Mouse (Mus musculus) left cerebral cortex, postnatal 25 days (tissue): ENCODE measurements around the gene Aldh1l1. TPM values are rescaled to one million over a fixed set of nuclear protein-coding genes. Genes with fewer than 3 reads are reported as not detected.

Source experiments
- DNase-seq, 2 experiments: peaks; one replicate each; pipeline ENCODE4 v3.0.0; 2022; ENCODE audit warnings: low spot score in 2 of 2, mixed read lengths in 1 of 2
- intact Hi-C: fragments of 180-260 bp; cut with DNase I; formaldehyde crosslinking; loops from one replicate; pipeline ENCODE4 v1.15.1; 2025
- total RNA-seq, 2 experiments: library from RNA; stranded (reverse); gene quantifications; 2 replicates each; pipeline ENCODE4 v1.2.3; 2021

The Aldh1l1 gene
- total RNA-seq, 2 experiments from 2014 or later: 63.5 to 65.8 TPM

DNA sequence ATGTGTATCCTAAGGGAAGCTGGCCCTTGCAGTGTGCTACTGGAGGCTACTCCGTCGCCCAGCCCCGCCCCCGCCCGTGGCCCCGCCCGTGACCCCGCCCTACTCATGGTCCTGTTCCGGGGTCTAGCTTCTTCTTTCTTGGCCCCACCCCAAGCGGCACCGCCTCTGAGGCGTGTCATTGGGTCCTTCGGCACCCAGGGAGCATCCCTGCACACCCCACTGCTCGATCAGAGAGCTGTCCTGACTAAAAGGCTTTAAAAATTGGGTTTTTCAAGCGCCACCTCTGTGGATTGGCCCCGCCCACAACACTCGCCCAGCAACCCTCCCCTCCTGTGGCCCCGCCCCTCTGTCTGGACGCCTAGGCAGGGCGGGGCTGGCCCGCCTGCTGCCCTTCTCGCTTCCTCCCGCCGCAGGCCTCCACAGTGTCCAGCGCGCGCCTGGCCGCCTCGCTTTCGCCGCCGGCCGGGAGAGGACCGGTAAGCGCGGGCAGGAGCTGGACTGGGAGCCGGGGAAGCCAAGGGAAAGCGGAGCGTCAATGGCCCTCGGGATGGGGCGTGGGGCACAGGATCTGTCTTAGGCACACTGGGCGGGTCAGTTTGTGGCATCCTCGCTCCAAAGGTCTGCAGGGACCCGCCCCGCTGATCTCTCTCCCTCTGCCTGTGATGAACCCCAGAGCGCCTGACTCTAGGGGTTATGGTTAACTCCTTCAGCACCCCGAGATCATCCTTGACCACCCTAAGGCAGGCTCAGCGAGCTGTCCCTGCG is 118.5 kb downstream of the Aldh1l1 start, which contains the start of gene Slc41a3:
Gene Slc41a3, plus strand, starts transcription at position 193 of the 765 bp plus-strand sequence.
- intact Hi-C loops: loop anchor here (5.0 to 10.0 kb wide), 2 partner anchors 123 to 510 kb away; partner anchors contain the start of gene Nup210

GRCm38 (mm10) chr6:90605298-90605665 is 119.1 kb downstream of the Aldh1l1 start:
- peak in 1 of 2 experiments; percentile 8 for DNase-seq
- intact Hi-C loops: loop anchor here (5.0 to 10.0 kb wide), 2 partner anchors 122 to 510 kb away; partner anchors contain the start of gene Nup210

More for the DNA sequence above, 118.5 kb downstream of the Aldh1l1 start, which contains the start of gene Slc41a3:
- DNase-seq: peak; percentile 80 to 87

DNA sequence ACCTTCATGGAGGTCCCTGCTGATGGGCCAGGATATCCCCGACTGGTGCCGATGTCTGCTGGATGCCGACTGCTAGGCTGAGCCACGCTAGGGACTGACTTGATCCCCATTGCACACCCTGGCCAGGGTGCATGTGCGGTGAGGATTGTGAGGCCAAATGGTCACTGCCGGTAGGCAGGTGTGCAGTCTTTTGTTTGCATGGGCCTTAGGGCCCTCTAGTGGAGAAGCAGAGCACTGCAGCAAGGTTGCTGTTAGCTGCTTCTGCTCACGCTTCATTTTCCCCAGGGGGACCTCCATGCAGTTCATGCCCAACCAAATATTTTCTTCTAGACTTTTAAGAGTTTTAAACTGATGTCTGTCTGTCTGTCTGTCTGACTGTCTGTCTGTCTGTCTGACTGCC is 120.3 kb downstream of the Aldh1l1 start:
- intact Hi-C loops: loop anchor here (5.0 to 10.0 kb wide), 2 partner anchors 121 to 508 kb away; partner anchors contain the start of gene Nup210
- peak; percentile 48 to 63 for DNase-seq

DNA sequence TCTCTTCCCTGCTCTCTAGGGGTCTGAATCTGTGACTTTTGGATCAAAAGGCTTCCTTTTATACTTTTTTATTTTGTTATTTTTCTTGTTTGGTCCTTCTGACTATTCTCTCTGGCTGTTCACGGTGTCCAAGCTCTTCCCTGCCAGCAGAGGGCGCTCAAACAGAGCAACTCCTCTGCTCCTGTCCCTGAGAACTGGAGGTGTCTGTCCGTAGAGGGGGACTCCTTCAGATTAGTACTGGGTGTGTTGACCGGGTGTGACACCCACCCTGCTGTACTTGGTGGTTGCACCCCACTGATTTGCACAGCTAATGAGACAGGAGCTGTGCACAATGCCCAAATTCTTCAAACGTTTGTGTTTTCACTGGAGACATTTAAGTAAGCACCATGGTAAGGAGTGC is 121.0 kb downstream of the Aldh1l1 start:
- intact Hi-C loops: loop anchor here (5.0 to 10.0 kb wide), 2 partner anchors 120 to 508 kb away; partner anchors contain the start of gene Nup210
- peak; percentile 53 to 59 for DNase-seq

- intact Hi-C loops: loop anchor here (5.0 to 10.0 kb wide), 2 partner anchors 119 to 507 kb away; partner anchors contain the start of gene Nup210
- no peak for DNase-seq
Measured at GRCm38 (mm10) chr6:90608186-90608585, 122.0 kb downstream of the Aldh1l1 start.

- no peak for DNase-seq
- intact Hi-C loops: no loop called here
Measured at GRCm38 (mm10) chr6:90610248-90610647, 124.0 kb downstream of the Aldh1l1 start.

- intact Hi-C loops: no loop called here
- no peak for DNase-seq
Measured at GRCm38 (mm10) chr6:90613277-90613676, 127.0 kb downstream of the Aldh1l1 start.

- no peak for DNase-seq
- intact Hi-C loops: no loop called here
Measured at GRCm38 (mm10) chr6:90615362-90615761, 129.1 kb downstream of the Aldh1l1 start.

DNA sequence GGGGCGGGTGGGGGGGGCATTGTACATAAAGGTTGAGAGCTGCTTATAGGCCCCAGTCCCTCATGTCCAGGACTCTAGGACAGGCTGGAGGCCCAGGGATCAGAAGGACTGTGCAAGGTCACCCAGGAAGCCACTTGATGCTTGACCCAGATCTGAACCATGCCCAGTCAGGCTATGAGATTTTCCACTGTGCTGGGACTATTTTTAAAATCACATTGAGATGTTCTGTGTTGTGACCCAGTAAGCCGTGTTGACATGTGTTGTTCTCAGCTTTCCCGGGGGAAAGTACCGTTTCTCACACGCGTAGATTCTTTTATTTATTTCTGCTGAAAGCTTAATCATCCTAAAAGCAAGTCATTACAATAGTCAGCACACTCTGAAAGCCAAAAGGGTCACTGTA is 129.8 kb downstream of the Aldh1l1 start:
- intact Hi-C loops: no loop called here
- no peak for DNase-seq

DNA sequence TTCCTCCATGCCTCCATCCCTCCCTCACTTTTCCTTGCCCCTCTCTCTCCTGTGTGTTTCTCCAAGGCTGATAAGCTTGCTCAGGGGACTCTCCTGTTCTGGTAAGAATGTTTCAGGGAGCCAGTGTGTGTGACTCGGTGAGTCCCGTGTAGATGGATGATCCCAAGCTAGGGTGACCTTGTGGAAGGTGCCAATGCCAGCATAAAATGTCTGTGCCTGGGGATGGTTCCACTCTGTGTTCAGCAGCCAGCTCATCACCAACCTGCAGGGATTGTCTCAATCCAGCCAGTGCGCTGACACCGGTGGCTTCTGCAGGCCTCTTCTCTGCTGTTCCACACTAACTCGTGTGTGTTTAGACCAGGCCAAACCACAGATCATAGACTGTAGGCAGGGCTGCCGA is 130.3 kb downstream of the Aldh1l1 start:
- intact Hi-C loops: no loop called here
- DNase-seq: no peak

- DNase-seq: no peak
- intact Hi-C loops: no loop called here
Measured at GRCm38 (mm10) chr6:90618274-90618673, 132.0 kb downstream of the Aldh1l1 start.

- peak in 1 of 2 experiments; percentile 5 for DNase-seq
- intact Hi-C loops: no loop called here
Measured at GRCm38 (mm10) chr6:90618821-90619636, 132.8 kb downstream of the Aldh1l1 start.

GRCm38 (mm10) chr6:90619936-90620335 is 133.7 kb downstream of the Aldh1l1 start:
- DNase-seq: no peak
- intact Hi-C loops: no loop called here

- intact Hi-C loops: no loop called here
- DNase-seq: no peak
Measured at GRCm38 (mm10) chr6:90620791-90621583, 134.8 kb downstream of the Aldh1l1 start.

DNA sequence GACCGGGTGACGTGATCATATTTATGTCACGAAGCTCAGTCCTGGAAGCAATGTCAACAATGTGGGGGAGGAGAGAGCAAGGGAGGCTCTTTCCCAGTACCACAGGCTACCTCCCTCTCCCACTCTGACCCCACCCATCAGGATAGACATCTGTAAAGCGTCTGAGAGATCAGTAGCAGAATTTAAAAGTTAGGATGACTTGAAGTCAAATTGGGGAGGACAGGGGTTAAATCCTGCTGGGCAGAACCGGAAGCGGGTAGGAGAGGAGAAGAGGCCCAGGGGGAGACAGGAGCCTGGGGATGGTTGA is 135.3 kb downstream of the Aldh1l1 start:
- DNase-seq: no peak
- intact Hi-C loops: no loop called here

- intact Hi-C loops: no loop called here
- peak in 1 of 2 experiments; percentile 9 for DNase-seq
Measured at GRCm38 (mm10) chr6:90622758-90623455, 136.7 kb downstream of the Aldh1l1 start.

DNA sequence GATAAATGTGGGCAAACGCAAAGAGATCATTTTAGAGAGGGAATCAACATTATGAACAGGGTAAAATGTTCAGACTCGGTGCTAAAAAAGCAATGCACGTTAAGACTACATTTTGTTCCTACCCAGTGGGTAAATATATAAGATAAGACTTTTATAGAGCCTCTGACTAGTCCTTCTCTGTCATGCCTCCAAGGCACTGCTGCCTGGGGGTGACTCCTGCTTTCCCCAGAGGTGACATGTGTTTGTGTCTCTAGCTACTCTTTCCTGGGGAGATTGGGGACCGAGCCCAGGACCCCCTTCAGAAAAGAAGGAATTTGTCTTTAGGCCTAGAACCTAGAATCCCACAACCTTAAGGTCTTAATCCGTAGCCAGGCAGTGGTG is 137.2 kb downstream of the Aldh1l1 start:
- intact Hi-C loops: no loop called here
- no peak for DNase-seq

- DNase-seq: peak in 1 of 2 experiments; percentile 10
- intact Hi-C loops: no loop called here
Measured at GRCm38 (mm10) chr6:90624184-90624583, 138.0 kb downstream of the Aldh1l1 start.

DNA sequence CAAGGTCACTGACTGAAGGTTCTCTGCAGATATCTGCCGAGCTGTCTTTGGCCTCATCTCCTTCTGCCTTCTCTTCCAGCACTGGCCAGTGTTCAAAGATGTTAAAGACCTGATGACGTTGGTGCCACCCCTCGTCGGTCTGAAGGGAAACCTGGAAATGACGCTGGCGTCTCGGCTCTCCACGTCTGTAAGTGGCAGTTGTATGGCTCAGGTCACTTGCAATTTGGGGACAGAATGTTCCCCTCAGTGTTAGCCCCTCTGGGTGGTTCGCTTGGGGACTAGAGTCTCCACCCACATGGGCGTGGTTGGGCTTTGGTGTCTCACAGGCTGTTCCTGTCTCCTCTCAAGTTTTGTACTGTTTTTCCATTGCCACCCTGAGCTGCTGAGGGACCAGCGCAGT is 138.5 kb downstream of the Aldh1l1 start:
- intact Hi-C loops: no loop called here
- DNase-seq: no peak
